Mouse (Mus musculus): ENCODE data around the gene Sf1. TPM values are rescaled to one million over a fixed set of nuclear protein-coding genes. Genes with fewer than 3 reads are reported as not detected.
A peak's percentile ranks its signal among the peaks of the same experiment; 100 is the strongest.

Gene Sf1
- 103 and 107 TPM in 2 replicates for polyA plus RNA-seq (2015; fragmentation: Nextera tagmentation; extraction: Ambion mirVana)

DNA sequence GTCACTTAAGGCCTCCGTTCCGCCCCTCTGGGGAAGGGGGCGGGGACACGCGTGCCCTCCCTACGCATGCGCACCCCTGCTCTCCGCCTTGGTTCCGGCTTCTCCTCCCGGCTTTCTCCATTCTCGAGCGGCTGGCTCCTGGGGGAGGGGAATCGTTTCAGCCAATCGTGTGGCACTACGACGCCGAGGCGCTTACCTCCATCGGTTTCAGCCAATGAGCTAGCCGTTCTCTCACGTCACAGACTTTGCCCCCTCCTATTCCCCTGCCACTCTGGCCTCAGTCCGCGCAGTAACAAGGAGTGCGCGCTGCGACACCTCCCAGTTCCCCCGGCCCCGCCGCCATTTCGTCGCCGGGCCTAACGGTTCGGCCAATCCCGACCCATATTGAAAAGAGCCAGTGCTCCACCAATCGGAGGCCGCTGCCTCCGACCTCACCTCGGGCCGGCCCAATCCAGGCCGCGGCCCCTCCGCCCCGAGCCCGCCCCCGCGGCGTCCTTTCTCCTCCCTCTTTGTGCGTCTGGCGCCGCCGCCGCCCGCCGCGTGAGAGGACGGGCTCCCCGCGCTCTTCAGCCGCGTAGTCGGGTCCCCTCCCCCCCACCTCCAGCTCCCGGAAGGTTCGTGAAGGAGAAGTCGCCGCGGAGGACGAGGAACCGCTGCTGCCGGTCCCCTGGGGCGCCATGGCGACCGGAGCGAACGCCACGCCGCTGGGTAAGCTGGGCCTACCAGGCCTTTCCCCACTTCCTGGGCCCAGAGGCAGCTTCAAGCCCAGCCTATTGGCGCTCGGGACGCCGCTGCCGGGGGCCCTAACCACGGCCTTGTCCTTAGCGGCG is at the start of gene Sf1:
TSS of gene Sf1 (plus strand) at position 280 of the 830 bp plus-strand sequence.
- Histone ChIP-seq H3K9ac (peak within 1 kb of the TSS; percentile 98), H3K27ac (peak within 1 kb of the TSS; percentile 99), H3K27me3 (no peaks in the 10 kb centered on the region), H3K4me3 (peak within 1 kb of the TSS; percentile 91), H3K4me2 (peak within 1 kb of the TSS; percentile 77), H3K9me3 (no peaks in the 10 kb centered on the region), H3K36me3 (peaks cover 35% of the 10 kb centered on the region), H3K4me1 (replicated peaks) (peaks cover 33% of the 10 kb centered on the region)
- peak; percentile 99 for ATAC-seq (ENCODE audit: low FRiP score)
- 1% methylated on average over 85 of the region's 85 CpGs for WGBS

DNA sequence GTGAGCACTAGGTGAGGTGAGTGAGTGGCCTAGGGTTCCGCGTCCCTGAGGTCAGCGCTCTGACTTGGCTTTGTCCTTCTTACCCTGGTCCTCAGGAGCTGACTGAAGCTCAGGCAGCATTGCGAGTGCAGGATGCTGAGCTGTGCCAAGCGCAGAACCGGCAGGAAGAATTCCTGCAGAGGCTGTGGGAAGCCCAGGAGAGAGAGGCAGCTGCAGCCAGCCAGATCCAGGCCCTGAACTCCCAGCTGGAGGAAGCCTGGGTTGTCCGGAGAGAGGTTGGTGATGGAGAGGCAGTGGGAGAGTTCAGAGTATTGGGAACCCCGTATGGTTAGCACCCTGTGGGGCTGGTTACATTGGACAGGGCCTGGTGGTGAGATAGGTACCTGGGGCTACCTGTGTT is 49.7 kb upstream of the Sf1 start:
- Histone ChIP-seq H3K4me2 (no peak overlapping the region), H3K27ac (no peak overlapping the region), H3K4me3 (no peak overlapping the region), H3K27me3 (no peaks in the 10 kb centered on the region), H3K4me1 (replicated peaks) (no peaks in the 10 kb centered on the region), H3K9me3 (no peaks in the 10 kb centered on the region), H3K9ac (no peak overlapping the region), H3K36me3 (peaks cover 66% of the 10 kb centered on the region)
- WGBS, result 89% methylated on average over 8 of the region's 8 CpGs
- ATAC-seq (ENCODE audit: low FRiP score), result no peak

- ATAC-seq (ENCODE audit: low FRiP score), result no peak
- no peaks in the 10 kb centered on the region for H3K27me3 ChIP-seq
- 89% methylated on average over 8 of the region's 8 CpGs for WGBS
- no peaks in the 10 kb centered on the region for H3K4me1 ChIP-seq (replicated peaks)
- H3K36me3 ChIP-seq, result peaks cover 68% of the 10 kb centered on the region
- H3K27ac ChIP-seq, result no peak overlapping the region
- no peaks in the 10 kb centered on the region for H3K9me3 ChIP-seq
- no peak overlapping the region; the same call in 1 of the 2 replicates for H3K9ac ChIP-seq
- no peak overlapping the region for H3K4me3 ChIP-seq
- no peak overlapping the region for H3K4me2 ChIP-seq
Measured at GRCm38 (mm10) chr19:6314513-6314912, 49.0 kb upstream of the Sf1 start.

DNA sequence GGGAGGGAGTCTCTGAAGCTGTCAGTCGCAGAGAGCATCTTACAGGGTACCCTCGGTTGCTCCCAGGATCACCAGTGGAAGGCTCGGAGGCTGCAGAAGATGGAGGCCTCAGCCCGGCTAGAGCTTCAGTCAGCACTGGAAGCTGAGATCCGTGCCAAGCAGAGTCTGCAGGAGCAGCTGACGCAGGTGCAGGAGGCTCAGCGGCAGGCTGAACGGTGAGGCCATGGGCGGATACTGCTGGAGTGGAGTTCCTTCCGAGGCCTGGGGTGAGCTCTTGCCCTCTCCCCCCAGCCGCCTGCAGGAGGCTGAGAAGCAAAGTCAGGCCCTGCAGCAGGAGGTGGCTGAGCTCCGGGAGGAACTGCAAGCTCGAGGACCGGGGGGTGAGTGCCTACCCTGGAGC is 47.9 kb upstream of the Sf1 start:
- no peaks in the 10 kb centered on the region for H3K27me3 ChIP-seq
- H3K4me1 ChIP-seq (replicated peaks), result no peaks in the 10 kb centered on the region
- H3K4me2 ChIP-seq, result no peak overlapping the region
- H3K9me3 ChIP-seq, result no peaks in the 10 kb centered on the region
- WGBS, result 77% methylated on average over 14 of the region's 14 CpGs
- peak overlapping the region; percentile 13; the same call in 1 of the 2 replicates for H3K9ac ChIP-seq
- ATAC-seq (ENCODE audit: low FRiP score), result no peak
- no peak overlapping the region for H3K27ac ChIP-seq
- H3K36me3 ChIP-seq, result peaks cover 68% of the 10 kb centered on the region
- no peak overlapping the region for H3K4me3 ChIP-seq

DNA sequence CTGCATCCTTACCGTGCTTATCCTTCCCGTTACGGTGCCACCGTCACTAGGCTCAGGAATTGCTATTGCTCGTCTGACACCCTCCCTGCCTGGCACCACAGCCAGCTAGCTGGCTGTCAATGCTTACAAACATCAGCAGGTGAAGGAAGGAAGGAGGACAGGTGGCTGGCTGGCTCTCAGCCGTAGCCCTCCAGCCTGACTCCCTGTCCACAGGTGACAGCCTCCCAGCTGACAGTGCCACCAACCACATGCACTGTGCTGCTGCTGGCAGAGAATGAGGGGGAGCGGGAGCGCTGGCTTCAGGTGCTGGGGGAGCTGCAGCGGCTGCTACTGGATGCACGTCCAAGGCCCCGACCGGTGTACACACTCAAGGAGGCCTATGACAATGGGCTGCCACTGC is 45.3 kb upstream of the Sf1 start:
- H3K27ac ChIP-seq, result no peak overlapping the region
- peaks cover 67% of the 10 kb centered on the region for H3K36me3 ChIP-seq
- no peaks in the 10 kb centered on the region for H3K4me1 ChIP-seq (replicated peaks)
- no peak overlapping the region for H3K4me3 ChIP-seq
- H3K9ac ChIP-seq, result peak overlapping the region; percentile 13; the same call in 1 of the 2 replicates
- 95% methylated on average over 12 of the region's 12 CpGs for WGBS
- H3K27me3 ChIP-seq, result no peaks in the 10 kb centered on the region
- ATAC-seq (ENCODE audit: low FRiP score), result no peak
- H3K4me2 ChIP-seq, result no peak overlapping the region
- no peaks in the 10 kb centered on the region for H3K9me3 ChIP-seq

GRCm38 (mm10) chr19:6321358-6321757 is 42.1 kb upstream of the Sf1 start:
- WGBS, result 92% methylated on average over 8 of the region's 8 CpGs
- Histone ChIP-seq H3K27me3 (no peaks in the 10 kb centered on the region), H3K9me3 (no peaks in the 10 kb centered on the region), H3K4me3 (no peak overlapping the region), H3K9ac (no peak overlapping the region), H3K36me3 (peaks cover 39% of the 10 kb centered on the region), H3K4me2 (no peak overlapping the region), H3K27ac (no peak overlapping the region), H3K4me1 (replicated peaks) (no peaks in the 10 kb centered on the region)
- no peak for ATAC-seq (ENCODE audit: low FRiP score)

- H3K36me3 ChIP-seq, result peaks cover 32% of the 10 kb centered on the region
- ATAC-seq (ENCODE audit: low FRiP score), result no peak
- no peak overlapping the region for H3K9ac ChIP-seq
- H3K4me3 ChIP-seq, result no peak overlapping the region
- WGBS, result 87% methylated on average over 33 of the region's 33 CpGs
- no peak overlapping the region for H3K27ac ChIP-seq
- H3K4me2 ChIP-seq, result no peak overlapping the region
- H3K27me3 ChIP-seq, result no peaks in the 10 kb centered on the region
- no peaks in the 10 kb centered on the region for H3K9me3 ChIP-seq
- H3K4me1 ChIP-seq (replicated peaks), result no peaks in the 10 kb centered on the region
Measured at GRCm38 (mm10) chr19:6321786-6322621, 41.5 kb upstream of the Sf1 start.

GRCm38 (mm10) chr19:6324751-6325150 is 38.7 kb upstream of the Sf1 start:
- no peaks in the 10 kb centered on the region for H3K9me3 ChIP-seq
- H3K27ac ChIP-seq, result no peak overlapping the region
- ATAC-seq (ENCODE audit: low FRiP score), result no peak
- no peaks in the 10 kb centered on the region for H3K4me1 ChIP-seq (replicated peaks)
- peaks cover 12% of the 10 kb centered on the region for H3K36me3 ChIP-seq
- H3K4me3 ChIP-seq, result no peak overlapping the region
- H3K4me2 ChIP-seq, result no peak overlapping the region
- 81% methylated on average over 9 of the region's 9 CpGs for WGBS
- H3K27me3 ChIP-seq, result no peaks in the 10 kb centered on the region
- H3K9ac ChIP-seq, result no peak overlapping the region

DNA sequence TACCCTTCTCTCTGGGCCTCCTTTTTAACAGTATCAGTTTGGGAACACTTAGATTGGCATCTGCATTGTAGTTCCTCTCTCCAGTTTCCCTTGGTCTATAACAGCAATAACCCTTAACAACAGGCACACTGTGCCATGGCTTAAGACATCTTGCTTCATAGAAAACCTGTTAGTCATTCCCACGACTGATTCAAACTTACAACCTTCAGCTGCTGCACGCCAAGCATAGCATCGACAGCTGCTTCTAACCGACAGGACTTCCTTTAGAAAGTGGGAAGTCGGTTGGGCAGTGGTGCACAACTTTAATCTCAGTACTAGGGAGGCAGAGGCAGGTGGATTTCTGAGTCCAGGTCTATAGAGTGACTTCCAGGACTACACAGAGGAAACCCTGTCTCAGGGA is 32.3 kb upstream of the Sf1 start:
- ATAC-seq (ENCODE audit: low FRiP score), result no peak
- Histone ChIP-seq H3K4me2 (no peak overlapping the region), H3K9ac (no peak overlapping the region), H3K27ac (no peak overlapping the region), H3K4me1 (replicated peaks) (peaks cover 16% of the 10 kb centered on the region), H3K4me3 (no peak overlapping the region), H3K36me3 (no peaks in the 10 kb centered on the region), H3K9me3 (no peaks in the 10 kb centered on the region), H3K27me3 (no peaks in the 10 kb centered on the region)
- WGBS, result 66% methylated on average over 5 of the region's 5 CpGs

DNA sequence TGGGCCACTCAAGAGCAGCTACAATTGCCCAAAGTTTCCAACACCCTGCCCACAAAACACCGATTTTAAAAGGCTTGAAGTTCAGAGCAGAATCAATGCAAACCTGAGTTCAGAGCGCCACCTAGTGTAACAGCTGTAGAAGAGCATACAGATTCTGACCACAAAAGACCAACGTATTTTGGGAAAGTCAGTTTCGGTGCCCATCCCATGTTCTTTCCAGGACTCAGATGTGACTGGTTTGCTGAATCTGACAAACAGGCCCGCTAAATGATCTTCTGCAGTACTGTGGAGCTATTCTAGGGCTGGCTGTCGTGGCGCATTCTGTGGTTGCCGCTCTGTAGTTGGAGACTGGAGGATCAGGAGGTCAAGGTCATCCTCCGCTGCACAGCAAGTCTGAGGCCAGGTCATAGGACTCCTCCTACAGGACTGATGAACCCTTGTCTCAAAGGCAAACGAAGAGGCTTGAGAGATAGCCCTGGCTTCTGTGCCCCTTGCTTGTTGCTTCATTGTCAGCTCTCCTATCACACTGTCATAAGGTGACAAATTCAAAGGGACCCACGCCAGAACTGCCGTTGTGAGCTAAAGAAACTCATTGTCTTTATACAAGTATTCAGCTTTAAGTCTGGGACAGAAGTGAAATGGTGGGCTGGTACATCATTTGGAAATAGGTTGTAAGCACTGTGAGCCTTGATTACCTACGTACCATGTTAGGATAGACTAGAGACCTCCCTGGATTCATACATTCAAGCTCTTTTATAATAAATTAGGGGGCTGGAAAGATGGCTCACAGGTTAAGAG is 31.6 kb upstream of the Sf1 start:
- 0 out of 2 replicates have a peak overlapping the region, but pooled peaks have one; percentile 19 for H3K9ac ChIP-seq

DNA sequence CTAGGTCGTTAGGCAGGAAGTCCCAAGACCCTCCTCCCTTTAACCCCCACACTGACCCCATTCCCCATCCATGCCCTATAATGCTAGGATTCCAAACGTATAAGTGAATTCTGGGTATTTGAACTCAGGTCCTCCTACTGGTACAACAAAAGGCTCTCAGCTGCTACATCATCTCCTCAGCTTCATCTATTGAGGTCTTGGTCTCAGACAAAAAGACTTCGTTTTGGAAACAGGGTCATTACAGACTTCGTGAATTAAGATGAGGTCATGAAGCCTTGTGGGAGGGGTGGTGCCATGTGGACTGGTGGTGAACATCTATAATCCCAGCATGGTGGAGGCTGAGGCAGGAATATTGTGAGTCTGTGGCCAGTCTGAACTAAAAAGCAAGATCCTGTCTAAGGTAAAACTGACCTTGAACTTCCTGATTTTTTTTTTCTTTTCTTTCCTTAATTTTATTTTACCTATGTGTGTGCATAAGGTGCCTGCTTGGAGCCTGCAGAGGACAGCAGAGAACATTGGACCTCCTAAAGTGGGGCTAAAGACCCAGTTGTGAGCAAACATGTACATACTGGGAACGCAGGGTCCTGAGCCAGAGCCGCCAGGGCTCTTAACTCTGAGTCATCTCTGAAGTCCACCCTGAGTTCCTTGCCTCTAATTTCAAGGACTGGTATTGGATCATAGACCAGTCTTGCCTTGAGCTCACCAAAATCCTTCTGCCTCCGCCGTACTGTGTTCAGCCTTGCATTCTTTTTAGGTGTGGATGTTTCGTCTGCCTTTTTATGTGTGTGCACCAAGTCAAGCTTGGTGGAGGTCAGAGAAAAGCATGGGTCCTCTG is 29.5 kb upstream of the Sf1 start:
- no peaks in the 10 kb centered on the region for H3K9me3 ChIP-seq
- ATAC-seq (ENCODE audit: low FRiP score), result peak; percentile 3; the same call in 1 of the 2 replicates
- WGBS, result 71% methylated on average over 9 of the region's 9 CpGs
- peak overlapping the region; percentile 90 for H3K4me3 ChIP-seq
- peak overlapping the region; percentile 97 for H3K4me2 ChIP-seq
- H3K27me3 ChIP-seq, result 0 out of 2 replicates have a peak, but pooled peaks cover under 1% of the 10 kb centered on the region
- H3K27ac ChIP-seq, result peak overlapping the region; percentile 72
- H3K36me3 ChIP-seq, result peaks cover 23% of the 10 kb centered on the region
- H3K9ac ChIP-seq, result no peak overlapping the region
- H3K4me1 ChIP-seq (replicated peaks), result peaks cover 31% of the 10 kb centered on the region

More for the DNA sequence above, 31.6 kb upstream of the Sf1 start:
- Histone ChIP-seq H3K9me3 (no peaks in the 10 kb centered on the region), H3K4me3 (no peak overlapping the region; the same call in 1 of the 2 replicates), H3K36me3 (peaks cover 3% of the 10 kb centered on the region), H3K4me1 (replicated peaks) (peaks cover 23% of the 10 kb centered on the region), H3K27ac (no peak overlapping the region), H3K4me2 (peak overlapping the region; percentile 30), H3K27me3 (no peaks in the 10 kb centered on the region)
- WGBS, result 22% methylated on average over 13 of the region's 13 CpGs
- no peak for ATAC-seq (ENCODE audit: low FRiP score)
